In the genomic region with DNA sequence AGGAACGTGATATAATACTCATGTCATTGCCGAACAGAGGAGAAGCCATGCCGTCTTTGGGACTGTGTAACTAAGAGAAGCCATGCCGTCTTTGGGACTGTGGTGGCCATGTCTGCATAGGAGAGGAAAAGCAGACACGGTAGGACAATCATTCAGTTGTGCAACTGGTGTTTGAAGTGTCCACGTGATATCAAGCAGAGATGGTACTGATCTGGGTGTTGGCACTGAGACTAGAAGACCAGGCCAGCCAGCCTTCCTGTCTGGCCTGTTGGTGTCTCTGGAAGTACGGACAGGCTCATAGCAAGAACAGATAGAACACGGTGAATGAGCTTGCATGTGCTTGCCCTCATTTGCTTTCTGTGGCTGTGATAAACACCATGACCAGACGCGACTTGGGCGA, we compare ENCODE assay signal across 26 mouse cellular contexts.
"Had no signal": no experiment of that assay in that cellular context is flagged by ENCODE, and none has a peak within 500 bp of the region (broad histone marks: within the 10 kb centered on the region; RNA-seq: fewer than 3 reads in every experiment).

No protein-coding gene starts in this region.

- H3K9me3 ChIP-seq: heart, embryonic 13.5 days; heart, embryonic 15.5 days; hindbrain, embryonic 10.5 days; hindbrain, embryonic 12.5 days; intestine, embryonic 15.5 days; limb, embryonic 10.5 days; limb, embryonic 12.5 days; liver, embryonic 12.5 days had no signal

- H3K4me2 ChIP-seq: heart, embryonic 13.5 days; heart, embryonic 15.5 days; hindbrain, embryonic 12.5 days; hindbrain, embryonic 14.5 days; intestine, embryonic 15.5 days; limb, embryonic 12.5 days; liver, embryonic 12.5 days had no signal

- H3K36me3 ChIP-seq: heart, embryonic 13.5 days; heart, embryonic 15.5 days; hindbrain, embryonic 10.5 days; hindbrain, embryonic 12.5 days; intestine, embryonic 15.5 days; limb, embryonic 10.5 days; limb, embryonic 12.5 days; liver, embryonic 12.5 days had no signal

- H3K4me3 ChIP-seq: heart, adult 2 months; heart, embryonic 13.5 days; heart, embryonic 15.5 days; hindbrain, embryonic 10.5 days; hindbrain, embryonic 12.5 days; intestine, embryonic 15.5 days; layer of hippocampus, adult 2 months; left cerebral cortex, adult 2 months; limb, embryonic 10.5 days; limb, embryonic 12.5 days; liver, embryonic 12.5 days had no signal

- ATAC-seq: hindbrain, embryonic 16.5 days; inflammation-experienced regulatory T-cells, adult 6 months; intestine, embryonic 15.5 days; intestine, postnatal 0 days; liver, embryonic 12.5 days had no signal

- H3K27me3 ChIP-seq: heart, embryonic 13.5 days; heart, embryonic 15.5 days; hindbrain, embryonic 12.5 days; intestine, embryonic 15.5 days; limb, embryonic 12.5 days; liver, embryonic 12.5 days had no signal

- DNase-seq: gastrocnemius, postnatal 14 days; gastrocnemius, postnatal 36 days; heart, adult 2 months; heart, postnatal 14 days; heart, postnatal 36 days; kidney, adult 18-20 months; kidney, adult 8-10 months; kidney, postnatal 10 days; kidney, postnatal 25 days; kidney, postnatal 4 days; liver had no signal

- H3K4me1 ChIP-seq: hindbrain, embryonic 10.5 days; intestine, embryonic 15.5 days; liver, embryonic 12.5 days had no signal

- H3K9ac ChIP-seq: heart, embryonic 13.5 days; heart, embryonic 15.5 days; hindbrain, embryonic 12.5 days; hindbrain, embryonic 14.5 days; intestine, embryonic 15.5 days; limb, embryonic 12.5 days; liver, embryonic 12.5 days; liver, embryonic 14.5 days had no signal

- H3K27ac ChIP-seq: heart, adult 2 months; heart, embryonic 13.5 days; heart, embryonic 15.5 days; hindbrain, embryonic 10.5 days; hindbrain, embryonic 12.5 days; hindbrain, embryonic 14.5 days; intestine, embryonic 15.5 days; layer of hippocampus, adult 2 months; left cerebral cortex, adult 2 months; limb, embryonic 10.5 days; liver, embryonic 12.5 days; liver, embryonic 14.5 days had no signal
